Comparison of ENCODE assay signal across 13 mouse cellular contexts in genomic region chr3:107433614-107434013, GRCm38 (mm10). TPM values are rescaled to one million over a fixed set of nuclear protein-coding genes. Genes with fewer than 3 reads are reported as not detected.
A peak's percentile ranks its signal among the peaks of the same experiment; 100 is the strongest.
DNase-seq lines count a peak whose midpoint lies in the region; ATAC-seq and TF ChIP-seq lines count a peak whose summit lies in the region.
"Had no signal": no experiment of that assay in that cellular context is flagged by ENCODE, and none has a peak within 500 bp of the region (broad histone marks: within the 10 kb centered on the region; RNA-seq: fewer than 3 reads in every experiment).

No protein-coding gene starts in this region.

- no peaks in the 10 kb centered on the region for H3K36me3 ChIP-seq in embryonic facial prominence, embryonic 14.5 days (ENCODE audit: control insufficient read depth, insufficient read depth, low read length)
- no peaks in the 10 kb centered on the region for H3K36me3 ChIP-seq in embryonic facial prominence, embryonic 10.5 days (replicated peaks)
- H3K36me3 ChIP-seq in liver, postnatal 0 days (replicated peaks; ENCODE audit: insufficient read depth, low read length), result no peaks in the 10 kb centered on the region
- H3K36me3 ChIP-seq: midbrain, embryonic 15.5 days had no signal

- 48% methylated on average over 9 of the region's 9 CpGs for WGBS in embryonic facial prominence, embryonic 14.5 days
- WGBS in embryonic facial prominence, embryonic 10.5 days, result 74% methylated on average over 9 of the region's 9 CpGs
- WGBS in liver, postnatal 0 days (ENCODE audit: insufficient replicate concordance), result 56% methylated on average over 9 of the region's 9 CpGs

- no peak overlapping the region for H3K4me2 ChIP-seq in embryonic facial prominence, embryonic 14.5 days (ENCODE audit: low read depth, low read length)
- H3K4me2 ChIP-seq in liver, postnatal 0 days (ENCODE audit: low read depth, low read length), result no peak overlapping the region
- H3K4me2 ChIP-seq: midbrain, embryonic 15.5 days had no signal

- ATAC-seq in embryonic facial prominence, embryonic 14.5 days (ENCODE audit: low read depth), result 0 out of 2 replicates have a peak, but pooled peaks have one; percentile 44
- ATAC-seq in liver, postnatal 0 days, result no peak
- ATAC-seq: inflammation-experienced regulatory T-cells, adult 6 months; midbrain, embryonic 15.5 days had no signal

- no peak for TF ChIP-seq POLR2A in brain, embryonic 14.5 days (IDR thresholded peaks at IDR 0.05; ENCODE audit: borderline replicate concordance, extremely low read depth, insufficient read depth, insufficient read length, poor library complexity, severe bottlenecking)

- H3K27ac ChIP-seq in embryonic facial prominence, embryonic 14.5 days (replicated peaks; ENCODE audit: low read depth, low read length), result no peak overlapping the region
- H3K27ac ChIP-seq in embryonic facial prominence, embryonic 10.5 days (replicated peaks), result no peak overlapping the region
- no peak overlapping the region for H3K27ac ChIP-seq in liver, postnatal 0 days (ENCODE audit: low read depth)
- H3K27ac ChIP-seq: liver, embryonic 14.5 days; midbrain, embryonic 15.5 days had no signal

- H3K9ac ChIP-seq in embryonic facial prominence, embryonic 14.5 days (ENCODE audit: low read depth, low read length), result no peak overlapping the region
- no peak overlapping the region for H3K9ac ChIP-seq in liver, postnatal 0 days (replicated peaks)
- H3K9ac ChIP-seq: liver, embryonic 14.5 days; midbrain, embryonic 15.5 days had no signal

- no peak for TF ChIP-seq EP300 in liver, postnatal 0 days (IDR thresholded peaks at IDR 0.05; ENCODE audit: low read depth)

- TF ChIP-seq CTCF in brain, embryonic 14.5 days (IDR thresholded peaks at IDR 0.05; ENCODE audit: borderline replicate concordance, extremely low read depth, insufficient read depth, insufficient read length), result no peak
- no peak for TF ChIP-seq CTCF in liver, postnatal 0 days (IDR thresholded peaks at IDR 0.05; ENCODE audit: low read depth)

- H3K4me1 ChIP-seq in embryonic facial prominence, embryonic 14.5 days (ENCODE audit: control insufficient read depth, insufficient read depth, low read length), result no peaks in the 10 kb centered on the region
- H3K4me1 ChIP-seq in embryonic facial prominence, embryonic 10.5 days, result peaks cover 8% of the 10 kb centered on the region
- no peaks in the 10 kb centered on the region for H3K4me1 ChIP-seq in liver, postnatal 0 days (ENCODE audit: insufficient read depth)

- no peaks in the 10 kb centered on the region for H3K9me3 ChIP-seq in embryonic facial prominence, embryonic 14.5 days (ENCODE audit: control insufficient read depth, low read length)
- no peaks in the 10 kb centered on the region for H3K9me3 ChIP-seq in embryonic facial prominence, embryonic 10.5 days
- H3K9me3 ChIP-seq in liver, postnatal 0 days (ENCODE audit: low read length), result no peaks in the 10 kb centered on the region
- H3K9me3 ChIP-seq: midbrain, embryonic 15.5 days had no signal

- peak; percentile 16 for DNase-seq in embryonic facial prominence, embryonic 14.5 days (ENCODE audit: low spot score)
- DNase-seq in embryonic facial prominence, embryonic 10.5 days (ENCODE audit: low spot score), result no peak
- peak; percentile 45 for DNase-seq in lung, postnatal 10 days
- no peak for DNase-seq in lung, postnatal 25 days (ENCODE audit: low spot score)
- DNase-seq in brain, embryonic 14.5 days (ENCODE audit: low read depth), result peak; percentile 19
- DNase-seq in lung, postnatal 36 days, result peak; percentile 11
- DNase-seq in liver, postnatal 0 days, result no peak
- no peak for DNase-seq in kidney, adult 18-20 months
- DNase-seq: B cell, adult 2 months; gastrocnemius, postnatal 14 days had no signal

- H3K27me3 ChIP-seq in embryonic facial prominence, embryonic 14.5 days (replicated peaks; ENCODE audit: control insufficient read depth, insufficient read depth, low read length), result no peaks in the 10 kb centered on the region
- H3K27me3 ChIP-seq in embryonic facial prominence, embryonic 10.5 days (replicated peaks; ENCODE audit: low read depth, poor library complexity, severe bottlenecking), result 0 out of 2 replicates have a peak, but pooled peaks cover 6% of the 10 kb centered on the region
- no peaks in the 10 kb centered on the region for H3K27me3 ChIP-seq in liver, postnatal 0 days (ENCODE audit: insufficient read depth, low read length)
- H3K27me3 ChIP-seq: midbrain, embryonic 15.5 days had no signal

- no peak overlapping the region for H3K4me3 ChIP-seq in embryonic facial prominence, embryonic 14.5 days (ENCODE audit: low read depth, low read length)
- no peak overlapping the region for H3K4me3 ChIP-seq in embryonic facial prominence, embryonic 10.5 days
- H3K4me3 ChIP-seq in liver, postnatal 0 days (ENCODE audit: low read depth, low read length), result no peak overlapping the region
- H3K4me3 ChIP-seq: midbrain, embryonic 15.5 days had no signal

RNA-seq across cellular contexts. Expression of gene Kcnc4, which starts 25.7 kb away (rescaled TPM):
- polyA plus RNA-seq in embryonic facial prominence, embryonic 14.5 days (2014; fragmentation: Nextera tagmentation; extraction: Ambion mirVana), result 0.94 and 1.3 TPM in 2 replicates
- polyA plus RNA-seq in embryonic facial prominence, embryonic 10.5 days (2016; fragmentation: Nextera tagmentation; extraction: Ambion mirVana), result 0.32 and 0.33 TPM in 2 replicates
- polyA plus RNA-seq in brain, embryonic 14.5 days (2012; rRNA removed), result 8.9 and 13.3 TPM in 2 replicates
- not detected in 2 replicates for polyA plus RNA-seq in liver, postnatal 0 days (2015; fragmentation: Nextera tagmentation; extraction: Ambion mirVana)
- polyA plus RNA-seq: inflammation-experienced regulatory T-cells, adult 6 months; liver, embryonic 14.5 days had no signal

Comparison
In these comparisons a context has a peak if more than half of its experiments do, and no peak if none do; other contexts are left out.
1. DNase-seq: peak in embryonic facial prominence, embryonic 14.5 days (single experiment), lung, postnatal 10 days (single experiment), brain, embryonic 14.5 days (single experiment) and lung, postnatal 36 days (single experiment); none in embryonic facial prominence, embryonic 10.5 days (single experiment), lung, postnatal 25 days (single experiment), liver, postnatal 0 days (single experiment) and kidney, adult 18-20 months (single experiment).